In genomic region chr1:176812491-176813291, GRCm38 (mm10) we compare ENCODE assay signal across 8 mouse cellular contexts. TPM values are rescaled to one million over a fixed set of nuclear protein-coding genes. Genes with fewer than 3 reads are reported as not detected.
DNase-seq lines count a peak whose midpoint lies in the region; ATAC-seq and TF ChIP-seq lines count a peak whose summit lies in the region.

No protein-coding gene starts in this region.

- peak overlapping the region; percentile 88 for H3K4me3 ChIP-seq in lung, adult 2 months (replicated peaks; ENCODE audit: extremely low read depth, low read depth, low read length)
- peak overlapping the region; percentile 92 for H3K4me3 ChIP-seq in embryonic facial prominence, embryonic 10.5 days
- H3K4me3 ChIP-seq in neural tube, embryonic 12.5 days, result peak overlapping the region; percentile 92

- no peak for TF ChIP-seq CTCF in lung, adult 2 months (IDR thresholded peaks at IDR 0.05; ENCODE audit: insufficient read depth, low read length)

- no peaks in the 10 kb centered on the region for H3K27me3 ChIP-seq in embryonic facial prominence, embryonic 10.5 days (replicated peaks; ENCODE audit: low read depth, poor library complexity, severe bottlenecking)
- H3K27me3 ChIP-seq in neural tube, embryonic 12.5 days (replicated peaks), result no peaks in the 10 kb centered on the region

- H3K9ac ChIP-seq in neural tube, embryonic 12.5 days, result peak overlapping the region; percentile 97

- no peak for ATAC-seq in neural tube, embryonic 12.5 days (ENCODE audit: low FRiP score, low read depth)

- no peak for DNase-seq in lung, adult 2 months
- no peak for DNase-seq in lung, postnatal 14 days
- no peak for DNase-seq in embryonic facial prominence, embryonic 10.5 days (ENCODE audit: low spot score)
- peak; percentile 18 for DNase-seq in induced T-regulatory cell, adult 2 months (ENCODE audit: low read depth)
- no peak for DNase-seq in urinary bladder, postnatal 4 days (ENCODE audit: low spot score in 2 of 2)
- DNase-seq in gastrocnemius, postnatal 25 days, result no peak
- no peak for DNase-seq in urinary bladder, postnatal 36 days (ENCODE audit: low spot score in 2 of 2)

- H3K4me1 ChIP-seq in lung, adult 2 months (ENCODE audit: control insufficient read depth, insufficient read depth, low read length), result peaks cover 6% of the 10 kb centered on the region
- peaks cover 21% of the 10 kb centered on the region for H3K4me1 ChIP-seq in embryonic facial prominence, embryonic 10.5 days
- peaks cover 13% of the 10 kb centered on the region; the same call in 1 of the 2 replicates for H3K4me1 ChIP-seq in neural tube, embryonic 12.5 days

- H3K4me2 ChIP-seq in neural tube, embryonic 12.5 days (replicated peaks), result peak overlapping the region; percentile 72

- 7% methylated on average over 11 of the region's 11 CpGs for WGBS in lung, adult 2 months
- 31% methylated on average over 11 of the region's 11 CpGs for WGBS in embryonic facial prominence, embryonic 10.5 days
- 24% methylated on average over 11 of the region's 11 CpGs for WGBS in neural tube, embryonic 12.5 days

- no peak for TF ChIP-seq POLR2A in lung, adult 2 months (IDR thresholded peaks at IDR 0.05; ENCODE audit: borderline replicate concordance, extremely low read depth, low read depth, low read length)

- peak overlapping the region; percentile 98 for H3K27ac ChIP-seq in embryonic facial prominence, embryonic 10.5 days (replicated peaks)
- peak overlapping the region; percentile 100 for H3K27ac ChIP-seq in neural tube, embryonic 12.5 days

- H3K9me3 ChIP-seq in embryonic facial prominence, embryonic 10.5 days, result no peaks in the 10 kb centered on the region
- H3K9me3 ChIP-seq in neural tube, embryonic 12.5 days, result no peaks in the 10 kb centered on the region

- no peaks in the 10 kb centered on the region for H3K36me3 ChIP-seq in embryonic facial prominence, embryonic 10.5 days (replicated peaks)
- no peaks in the 10 kb centered on the region for H3K36me3 ChIP-seq in neural tube, embryonic 12.5 days

RNA-seq across cellular contexts. Expression of gene Cep170, which starts 1.2 kb away (rescaled TPM):
- polyA plus RNA-seq in lung, adult 2 months (2012; rRNA removed), result 6.4 and 11.6 TPM in 2 replicates
- 34.3 and 34.9 TPM in 2 replicates for polyA plus RNA-seq in embryonic facial prominence, embryonic 10.5 days (2016; fragmentation: Nextera tagmentation; extraction: Ambion mirVana)
- polyA plus RNA-seq in neural tube, embryonic 12.5 days (2016; fragmentation: Nextera tagmentation; extraction: Ambion mirVana), result 85.7 and 92.3 TPM in 2 replicates
- total RNA-seq in gastrocnemius, postnatal 25 days (2021), result 10 to 100 TPM; 15.6 to 19.2 TPM

RNA-seq across cellular contexts. Expression of gene Sdccag8, which starts 1.8 kb away (rescaled TPM):
- polyA plus RNA-seq in lung, adult 2 months (2012; rRNA removed), result 3.2 and 3.9 TPM in 2 replicates
- polyA plus RNA-seq in embryonic facial prominence, embryonic 10.5 days (2016; fragmentation: Nextera tagmentation; extraction: Ambion mirVana), result 14.6 and 15.6 TPM in 2 replicates
- polyA plus RNA-seq in neural tube, embryonic 12.5 days (2016; fragmentation: Nextera tagmentation; extraction: Ambion mirVana), result 19.4 and 22.0 TPM in 2 replicates
- total RNA-seq in gastrocnemius, postnatal 25 days (2021), result 1 to 10 TPM; 3.8 to 3.9 TPM
